Mouse (Mus musculus): ENCODE results near the gene Mycn.

GRCm38 (mm10) chr12:12898356-12899126, 43.2 kb downstream of the Mycn start:
- TF ChIP-seq EP300 (IDR thresholded peaks at IDR 0.05; ENCODE audit: insufficient read depth, low read depth, low read length) (no peak), CTCF (IDR thresholded peaks at IDR 0.05; ENCODE audit: low read depth, low read length) (no peak), POLR2A (IDR thresholded peaks at IDR 0.05; ENCODE audit: insufficient read depth, low read length) (no peak)

Data from ES-Bruce4 (cell line).